In genomic region chr1:62425369-62425768, GRCm38 (mm10) we compare ENCODE assay signal across 25 mouse cellular contexts.
"Had no signal": no experiment of that assay in that cellular context is flagged by ENCODE, and none has a peak within 500 bp of the region (broad histone marks: within the 10 kb centered on the region; RNA-seq: fewer than 3 reads in every experiment).

No protein-coding gene starts in this region.

- H3K9me3 ChIP-seq: heart, embryonic 12.5 days; hindbrain, embryonic 10.5 days; hindbrain, embryonic 12.5 days; intestine, embryonic 15.5 days; limb, embryonic 10.5 days; limb, embryonic 12.5 days; liver, embryonic 13.5 days; liver, embryonic 15.5 days had no signal

- H3K4me1 ChIP-seq: heart, embryonic 12.5 days; hindbrain, embryonic 12.5 days; limb, embryonic 12.5 days; liver, embryonic 13.5 days; liver, embryonic 15.5 days had no signal

- H3K27ac ChIP-seq: gastrocnemius, adult 2 months; heart, adult 2 months; hindbrain, embryonic 10.5 days; hindbrain, embryonic 12.5 days; hindbrain, embryonic 14.5 days; intestine, embryonic 15.5 days; layer of hippocampus, adult 2 months; left cerebral cortex, adult 2 months; limb, embryonic 10.5 days; limb, embryonic 12.5 days; liver, embryonic 13.5 days; liver, embryonic 15.5 days had no signal

- H3K9ac ChIP-seq: heart, embryonic 12.5 days; hindbrain, embryonic 12.5 days; hindbrain, embryonic 14.5 days; intestine, embryonic 15.5 days; limb, embryonic 12.5 days; liver, embryonic 13.5 days; liver, embryonic 15.5 days had no signal

- DNase-seq: gastrocnemius, adult 2 months; gastrocnemius, postnatal 10 days; gastrocnemius, postnatal 25 days; heart, adult 2 months; heart, postnatal 10 days; heart, postnatal 4 days; kidney, adult 18-20 months; kidney, postnatal 25 days; kidney, postnatal 4 days; liver; liver, embryonic 13.5 days had no signal

- H3K36me3 ChIP-seq: heart, embryonic 12.5 days; hindbrain, embryonic 10.5 days; hindbrain, embryonic 12.5 days; intestine, embryonic 15.5 days; limb, embryonic 10.5 days; limb, embryonic 12.5 days; liver, embryonic 13.5 days; liver, embryonic 15.5 days had no signal

- H3K4me3 ChIP-seq: gastrocnemius, adult 2 months; heart, adult 2 months; heart, embryonic 12.5 days; hindbrain, embryonic 10.5 days; hindbrain, embryonic 12.5 days; intestine, embryonic 15.5 days; layer of hippocampus, adult 2 months; left cerebral cortex, adult 2 months; limb, embryonic 10.5 days; limb, embryonic 12.5 days; liver, embryonic 13.5 days; liver, embryonic 15.5 days had no signal

- H3K27me3 ChIP-seq: heart, embryonic 12.5 days; hindbrain, embryonic 12.5 days; intestine, embryonic 15.5 days; limb, embryonic 12.5 days; liver, embryonic 13.5 days; liver, embryonic 15.5 days had no signal

- H3K4me2 ChIP-seq: heart, embryonic 12.5 days; hindbrain, embryonic 12.5 days; hindbrain, embryonic 14.5 days; intestine, embryonic 15.5 days; limb, embryonic 12.5 days; liver, embryonic 11.5 days; liver, embryonic 13.5 days; liver, embryonic 15.5 days had no signal

- ATAC-seq: hindbrain, embryonic 16.5 days; inflammation-experienced regulatory T-cells, adult 6 months; intestine, embryonic 15.5 days; intestine, postnatal 0 days had no signal
